Mouse (Mus musculus): ENCODE results near the gene Prdx6b. TPM values are rescaled to one million over a fixed set of nuclear protein-coding genes. Genes with fewer than 3 reads are reported as not detected.

Prdx6b gene
- total RNA-seq (2023) = not detected

DNA sequence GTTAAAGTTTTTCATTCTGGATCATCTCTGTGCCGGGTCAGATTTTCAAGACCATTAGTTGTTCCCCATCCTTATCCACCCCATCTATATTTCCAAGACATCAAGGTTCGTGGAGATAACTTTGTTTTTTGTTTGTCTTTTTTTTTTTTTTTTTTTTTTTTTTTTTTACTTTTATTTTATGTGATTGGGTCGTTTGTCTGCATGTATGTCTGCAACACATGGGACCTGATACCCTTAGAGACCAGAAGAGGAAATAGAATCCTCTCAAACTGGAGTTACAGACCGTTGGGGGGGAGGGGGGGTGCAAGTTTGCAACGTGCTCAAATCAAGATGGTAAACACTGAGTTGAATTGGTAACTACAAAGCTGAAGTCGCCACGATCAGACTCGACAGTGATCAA lies at the start of gene Prdx6b:
Prdx6b (plus strand) TSS at position 301 of the 400 bp plus-strand sequence.

DNA sequence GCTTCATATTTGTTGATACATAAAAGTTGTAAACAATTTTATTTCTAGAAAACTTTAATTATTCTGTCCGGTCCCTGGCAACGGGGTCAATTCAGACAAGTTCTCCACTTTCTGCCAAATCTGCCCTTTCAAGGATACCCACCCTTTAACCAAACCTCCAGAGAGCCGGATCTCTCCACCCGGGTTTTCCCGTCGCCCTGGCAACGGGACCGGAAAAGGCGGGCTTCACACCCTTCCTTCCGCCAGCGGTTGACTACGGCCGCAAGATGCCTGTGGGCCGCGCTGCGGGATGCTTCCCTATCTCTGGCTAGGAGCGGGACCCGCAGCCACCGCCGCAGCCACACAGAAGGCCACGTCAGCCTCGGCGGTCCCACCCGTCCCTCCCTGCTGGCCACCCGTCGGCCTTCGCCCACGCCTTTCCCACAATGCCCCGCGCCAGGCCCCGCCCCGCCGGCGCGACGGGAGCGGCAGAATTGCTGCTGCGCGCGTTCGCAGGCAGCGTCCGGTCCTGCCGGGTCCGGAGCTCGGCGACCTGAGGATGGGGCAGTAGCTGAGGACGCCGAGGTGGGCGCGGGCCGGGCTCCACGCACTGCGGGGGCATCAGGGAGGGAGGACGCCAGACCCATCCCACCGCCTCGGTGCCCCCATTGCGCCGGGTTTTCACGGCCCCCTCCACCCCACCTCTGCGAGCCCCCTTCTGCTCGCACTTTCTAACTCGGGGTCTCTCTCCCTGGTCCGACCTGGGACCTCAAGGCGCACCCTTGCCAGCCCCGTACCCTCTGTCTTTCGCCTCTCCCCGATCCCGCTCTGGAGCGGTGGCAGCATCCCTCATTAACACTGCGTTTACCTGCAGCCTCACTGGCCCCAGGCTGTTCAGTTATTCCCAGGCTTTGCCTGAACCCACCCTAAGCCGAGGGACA lies 23.2 kb downstream of the Prdx6b start, which contains the start of gene Dnajc10:
Dnajc10 (plus strand) TSS at position 225 of the 920 bp plus-strand sequence.

Other genes starting within 250 kb of the Prdx6b start
- not detected for gene Pde1a, start 163.0 kb upstream of the Prdx6b start, total RNA-seq (2023)
- gene Dnajc10, start 23.0 kb downstream of the Prdx6b start, total RNA-seq (2023) = 10 to 100 TPM; 37.8 to 42.4 TPM
- gene Frzb, start 155.2 kb downstream of the Prdx6b start, total RNA-seq (2023) = not detected